Mouse (Mus musculus): ENCODE measurements around the gene Zbtb1. TPM values are rescaled to one million over a fixed set of nuclear protein-coding genes. Genes with fewer than 3 reads are reported as not detected.

The Zbtb1 gene
- polyA plus RNA-seq, 1 experiment = 3.4 TPM

- TF ChIP-seq POLR2A (IDR thresholded peaks at IDR 0.05; ENCODE audit: borderline replicate concordance, extremely low read depth, insufficient read depth, insufficient read length, poor library complexity, severe bottlenecking) (no peak), CTCF (IDR thresholded peaks at IDR 0.05; ENCODE audit: borderline replicate concordance, extremely low read depth, insufficient read depth, insufficient read length) (no peak)
- DNase-seq (ENCODE audit: low read depth) = no peak
Observed at GRCm38 (mm10) chr12:76372046-76372445, 2.0 kb downstream of the Zbtb1 start.

- TF ChIP-seq POLR2A (IDR thresholded peaks at IDR 0.05; ENCODE audit: borderline replicate concordance, extremely low read depth, insufficient read depth, insufficient read length, poor library complexity, severe bottlenecking) = no peak
- peak; percentile 32; the same call in 1 of the 2 replicates for TF ChIP-seq CTCF (IDR thresholded peaks at IDR 0.05; ENCODE audit: borderline replicate concordance, extremely low read depth, insufficient read depth, insufficient read length)
- DNase-seq (ENCODE audit: low read depth) = no peak
Observed at GRCm38 (mm10) chr12:76372881-76373818, 3.1 kb downstream of the Zbtb1 start.

- DNase-seq (ENCODE audit: low read depth) = no peak
- TF ChIP-seq POLR2A (IDR thresholded peaks at IDR 0.05; ENCODE audit: borderline replicate concordance, extremely low read depth, insufficient read depth, insufficient read length, poor library complexity, severe bottlenecking) = no peak
- no peak for TF ChIP-seq CTCF (IDR thresholded peaks at IDR 0.05; ENCODE audit: borderline replicate concordance, extremely low read depth, insufficient read depth, insufficient read length)
Observed at GRCm38 (mm10) chr12:76373991-76374390, 3.9 kb downstream of the Zbtb1 start.

GRCm38 (mm10) chr12:76374911-76375310, 4.8 kb downstream of the Zbtb1 start:
- DNase-seq (ENCODE audit: low read depth) = no peak

GRCm38 (mm10) chr12:76375506-76375905, 5.4 kb downstream of the Zbtb1 start:
- TF ChIP-seq POLR2A (IDR thresholded peaks at IDR 0.05; ENCODE audit: borderline replicate concordance, extremely low read depth, insufficient read depth, insufficient read length, poor library complexity, severe bottlenecking) = no peak
- TF ChIP-seq CTCF (IDR thresholded peaks at IDR 0.05; ENCODE audit: borderline replicate concordance, extremely low read depth, insufficient read depth, insufficient read length) = no peak
- DNase-seq (ENCODE audit: low read depth) = no peak

More at GRCm38 (mm10) chr12:76374911-76375310, 4.8 kb downstream of the Zbtb1 start:
- no peak for TF ChIP-seq CTCF (IDR thresholded peaks at IDR 0.05; ENCODE audit: borderline replicate concordance, extremely low read depth, insufficient read depth, insufficient read length)
- TF ChIP-seq POLR2A (IDR thresholded peaks at IDR 0.05; ENCODE audit: borderline replicate concordance, extremely low read depth, insufficient read depth, insufficient read length, poor library complexity, severe bottlenecking) = no peak

- peak; percentile 50 for DNase-seq (ENCODE audit: low read depth)
- TF ChIP-seq CTCF (IDR thresholded peaks at IDR 0.05; ENCODE audit: borderline replicate concordance, extremely low read depth, insufficient read depth, insufficient read length) = peak; percentile 56; the same call in 1 of the 2 replicates
- no peak for TF ChIP-seq POLR2A (IDR thresholded peaks at IDR 0.05; ENCODE audit: borderline replicate concordance, extremely low read depth, insufficient read depth, insufficient read length, poor library complexity, severe bottlenecking)
Observed at GRCm38 (mm10) chr12:76376649-76377048, 6.6 kb downstream of the Zbtb1 start.

- TF ChIP-seq CTCF (IDR thresholded peaks at IDR 0.05; ENCODE audit: borderline replicate concordance, extremely low read depth, insufficient read depth, insufficient read length) = no peak
- TF ChIP-seq POLR2A (IDR thresholded peaks at IDR 0.05; ENCODE audit: borderline replicate concordance, extremely low read depth, insufficient read depth, insufficient read length, poor library complexity, severe bottlenecking) = no peak
- DNase-seq (ENCODE audit: low read depth) = no peak
Observed at GRCm38 (mm10) chr12:76377059-76377458, 7.0 kb downstream of the Zbtb1 start.

- DNase-seq (ENCODE audit: low read depth) = no peak
- no peak for TF ChIP-seq POLR2A (IDR thresholded peaks at IDR 0.05; ENCODE audit: borderline replicate concordance, extremely low read depth, insufficient read depth, insufficient read length, poor library complexity, severe bottlenecking)
- no peak for TF ChIP-seq CTCF (IDR thresholded peaks at IDR 0.05; ENCODE audit: borderline replicate concordance, extremely low read depth, insufficient read depth, insufficient read length)
Observed at GRCm38 (mm10) chr12:76377726-76378125, 7.7 kb downstream of the Zbtb1 start.

GRCm38 (mm10) chr12:76378556-76378955, 8.5 kb downstream of the Zbtb1 start:
- DNase-seq (ENCODE audit: low read depth) = no peak
- TF ChIP-seq POLR2A (IDR thresholded peaks at IDR 0.05; ENCODE audit: borderline replicate concordance, extremely low read depth, insufficient read depth, insufficient read length, poor library complexity, severe bottlenecking) (no peak), CTCF (IDR thresholded peaks at IDR 0.05; ENCODE audit: borderline replicate concordance, extremely low read depth, insufficient read depth, insufficient read length) (no peak)

GRCm38 (mm10) chr12:76380151-76380550, 10.1 kb downstream of the Zbtb1 start:
- DNase-seq (ENCODE audit: low read depth) = no peak
- TF ChIP-seq POLR2A (IDR thresholded peaks at IDR 0.05; ENCODE audit: borderline replicate concordance, extremely low read depth, insufficient read depth, insufficient read length, poor library complexity, severe bottlenecking) = no peak
- TF ChIP-seq CTCF (IDR thresholded peaks at IDR 0.05; ENCODE audit: borderline replicate concordance, extremely low read depth, insufficient read depth, insufficient read length) = no peak

GRCm38 (mm10) chr12:76385342-76385741, 15.3 kb downstream of the Zbtb1 start:
- no peak for DNase-seq (ENCODE audit: low read depth)
- TF ChIP-seq POLR2A (IDR thresholded peaks at IDR 0.05; ENCODE audit: borderline replicate concordance, extremely low read depth, insufficient read depth, insufficient read length, poor library complexity, severe bottlenecking) (no peak), CTCF (IDR thresholded peaks at IDR 0.05; ENCODE audit: borderline replicate concordance, extremely low read depth, insufficient read depth, insufficient read length) (no peak)

Data from brain, embryonic 14.5 days (tissue).